Mouse (Mus musculus) liver, embryonic 15.5 days (tissue): ENCODE results near the gene Sapcd1. TPM values are rescaled to one million over a fixed set of nuclear protein-coding genes. Genes with fewer than 3 reads are reported as not detected.

Experiments
- ATAC-seq: fragments of 200-750 bp; cut with Nextera tagmentation; 2 replicates; pipeline ENCODE4 v1.8.0; 2017; ENCODE audit warnings: moderate number of reproducible peaks, mild to moderate bottlenecking, moderate library complexity; ENCODE audit not compliant: insufficient read depth
- H3K27ac ChIP-seq: fragments of 300-500 bp; sonication (generic); replicated peaks from 2 replicates; pipeline ENCODE4 v1.5.1; 2015; ENCODE audit warnings: mild to moderate bottlenecking, inconsistent platforms
- H3K27me3 ChIP-seq: fragments of 300-500 bp; sonication (generic); 2 replicates; pipeline ENCODE4 v1.6.1; 2015; ENCODE audit warnings: mild to moderate bottlenecking, inconsistent platforms
- H3K36me3 ChIP-seq: fragments of 300-500 bp; sonication (generic); replicated peaks from 2 replicates; pipeline ENCODE4 v1.6.1; 2015; ENCODE audit warnings: moderate library complexity, mild to moderate bottlenecking, inconsistent platforms
- H3K4me1 ChIP-seq: fragments of 300-500 bp; sonication (generic); replicated peaks from 2 replicates; pipeline ENCODE4 v1.6.1; 2015; ENCODE audit warnings: inconsistent platforms
- H3K4me2 ChIP-seq: fragments of 300-500 bp; sonication (generic); 2 replicates; pipeline ENCODE4 v1.6.1; 2015; ENCODE audit warnings: moderate library complexity, mild to moderate bottlenecking, inconsistent platforms
- H3K4me3 ChIP-seq: fragments of 300-500 bp; sonication (generic); replicated peaks from 2 replicates; pipeline ENCODE4 v1.5.1; 2015; ENCODE audit warnings: mild to moderate bottlenecking, inconsistent platforms
- H3K9ac ChIP-seq: fragments of 300-500 bp; sonication (generic); 2 replicates; pipeline ENCODE4 v1.6.1; 2015; ENCODE audit warnings: moderate library complexity, mild to moderate bottlenecking, inconsistent platforms
- H3K9me3 ChIP-seq: fragments of 300-500 bp; sonication (generic); replicated peaks from 2 replicates; pipeline ENCODE4 v1.6.1; 2016; ENCODE audit warnings: inconsistent platforms
- WGBS: fragments of 180-500 bp; shearing (Covaris S2); methylation state at CpG from one replicate; pipeline ENCODE4 v1.1.7; 2015; ENCODE audit warnings: mixed read lengths; ENCODE audit not compliant: insufficient replicate concordance; 5-methylcytosine and 5-hydroxymethylcytosine counted together
- polyA plus RNA-seq: library from polyadenylated mRNA; unstranded; fragments of >200 nt; fragmentation: Nextera tagmentation; extraction: Ambion mirVana; gene quantifications from 2 replicates; pipeline ENCODE4 v1.2.1, GENCODE M21; 2015

Sapcd1 gene
- polyA plus RNA-seq, 1 experiment from 2014 or later, result 2.3 TPM

- WGBS, result 28% methylated on average over 10 of the region's 10 CpGs
- Histone ChIP-seq H3K9me3 (no peaks in the 10 kb centered on the region), H3K27me3 (peaks cover 85% of the 10 kb centered on the region), H3K36me3 (no peaks in the 10 kb centered on the region), H3K4me2 (peak overlapping the region; percentile 71), H3K27ac (no peak overlapping the region), H3K9ac (no peak overlapping the region), H3K4me3 (peak overlapping the region; percentile 37), H3K4me1 (peaks cover 46% of the 10 kb centered on the region)
- ATAC-seq, result no peak
Measured at GRCm38 (mm10) chr17:35064378-35064877, 36.6 kb upstream of the Sapcd1 start.

DNA sequence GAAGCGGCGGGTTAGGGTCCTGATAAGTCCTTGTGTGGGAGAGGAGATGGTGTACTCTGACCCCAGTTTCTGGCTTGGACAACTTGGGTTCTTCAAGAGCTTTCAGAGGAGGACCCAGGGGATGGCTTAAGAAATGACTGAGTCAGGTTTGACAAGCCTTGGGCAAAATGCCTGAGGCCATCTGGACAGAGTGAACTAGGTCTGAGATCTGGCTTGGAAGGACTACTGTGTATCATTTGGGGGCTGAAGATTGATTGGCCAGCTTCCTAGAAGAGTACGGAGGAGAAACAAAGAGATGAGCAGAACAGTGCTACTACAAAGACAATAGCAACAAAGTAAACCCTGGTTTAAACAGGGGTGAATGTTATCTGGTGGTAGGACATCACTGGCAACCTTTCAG, 35.6 kb upstream of the Sapcd1 start:
- H3K27ac ChIP-seq, result no peak overlapping the region
- peaks cover 56% of the 10 kb centered on the region for H3K4me1 ChIP-seq

DNA sequence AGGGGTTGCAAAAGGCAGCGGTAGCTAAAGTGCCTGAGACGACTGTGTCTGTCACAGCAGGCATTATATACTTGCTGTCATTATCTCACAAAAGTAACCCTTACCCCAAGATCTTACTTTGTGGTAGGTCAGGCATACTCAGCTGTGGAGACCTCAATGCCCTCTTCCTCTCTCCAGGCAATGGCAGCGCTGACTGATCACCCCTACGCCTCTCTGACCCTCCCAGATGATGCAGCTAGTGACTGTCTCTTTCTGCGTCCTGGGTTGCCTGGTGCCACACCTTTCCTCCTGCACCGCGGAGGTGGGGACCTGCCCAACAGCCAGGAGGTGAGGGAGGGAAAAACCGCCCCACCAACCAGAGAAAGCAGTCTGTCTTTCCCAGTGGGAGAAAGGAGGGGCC, 33.5 kb upstream of the Sapcd1 start:
- ATAC-seq, result no peak
- peaks cover 65% of the 10 kb centered on the region for H3K4me1 ChIP-seq
- no peak overlapping the region for H3K4me3 ChIP-seq
- 77% methylated on average over 8 of the region's 8 CpGs for WGBS
- H3K9me3 ChIP-seq, result no peaks in the 10 kb centered on the region
- no peak overlapping the region for H3K9ac ChIP-seq
- H3K36me3 ChIP-seq, result peaks cover 21% of the 10 kb centered on the region
- peaks cover 53% of the 10 kb centered on the region for H3K27me3 ChIP-seq
- H3K27ac ChIP-seq, result no peak overlapping the region
- H3K4me2 ChIP-seq, result no peak overlapping the region

More for the DNA sequence above, 35.6 kb upstream of the Sapcd1 start:
- Histone ChIP-seq H3K36me3 (peaks cover 1% of the 10 kb centered on the region), H3K4me3 (no peak overlapping the region), H3K27me3 (peaks cover 75% of the 10 kb centered on the region), H3K9ac (no peak overlapping the region), H3K4me2 (no peak overlapping the region), H3K9me3 (no peaks in the 10 kb centered on the region)
- no peak for ATAC-seq
- WGBS, result 68% methylated on average over 3 of the region's 3 CpGs

DNA sequence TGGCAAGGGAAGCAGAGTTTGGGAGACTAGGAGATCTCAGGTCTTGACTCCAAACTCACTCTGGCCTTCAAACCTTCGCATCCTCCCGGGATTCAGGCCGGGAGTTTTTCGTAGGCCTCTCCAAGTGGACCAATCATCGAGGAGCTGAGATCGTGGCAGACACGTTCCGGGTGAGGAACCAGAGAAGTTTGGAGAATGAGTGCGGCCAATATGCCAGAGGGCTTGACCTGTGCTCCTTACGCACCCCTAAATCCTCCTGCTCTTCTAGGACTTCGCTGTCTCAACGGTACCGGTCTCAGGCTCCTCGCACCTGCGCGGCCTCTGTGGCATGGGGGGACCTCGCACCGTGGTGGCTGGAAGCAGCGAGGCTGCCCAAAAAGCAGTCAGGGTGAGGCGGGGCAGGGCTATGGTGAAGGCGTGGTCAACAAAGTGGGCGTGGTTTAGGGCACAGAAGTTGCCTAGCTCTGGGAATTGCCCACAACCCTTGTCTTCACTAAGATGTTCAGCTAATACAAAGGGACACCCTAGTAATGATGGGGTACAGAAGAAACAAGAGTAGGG, 33.0 kb upstream of the Sapcd1 start:
- no peak overlapping the region for H3K9ac ChIP-seq
- no peaks in the 10 kb centered on the region for H3K9me3 ChIP-seq
- 67% methylated on average over 22 of the region's 22 CpGs for WGBS
- ATAC-seq, result no peak
- H3K4me1 ChIP-seq, result peaks cover 66% of the 10 kb centered on the region
- H3K36me3 ChIP-seq, result peaks cover 26% of the 10 kb centered on the region
- peaks cover 49% of the 10 kb centered on the region for H3K27me3 ChIP-seq
- no peak overlapping the region for H3K4me3 ChIP-seq
- no peak overlapping the region for H3K27ac ChIP-seq
- no peak overlapping the region for H3K4me2 ChIP-seq

- no peak for ATAC-seq
- Histone ChIP-seq H3K9ac (no peak overlapping the region), H3K4me2 (peak overlapping the region; percentile 88), H3K4me1 (peaks cover 64% of the 10 kb centered on the region), H3K4me3 (peak overlapping the region; percentile 58), H3K27me3 (peaks cover 41% of the 10 kb centered on the region), H3K27ac (no peak overlapping the region), H3K9me3 (no peaks in the 10 kb centered on the region), H3K36me3 (peaks cover 33% of the 10 kb centered on the region)
- WGBS, result 43% methylated on average over 14 of the region's 14 CpGs
Measured at GRCm38 (mm10) chr17:35060071-35060470, 32.3 kb upstream of the Sapcd1 start.

- peak within 1 kb of the TSS; percentile 88 for H3K4me2 ChIP-seq
- no peaks in the 10 kb centered on the region for H3K9me3 ChIP-seq
- peaks cover 58% of the 10 kb centered on the region for H3K4me1 ChIP-seq
- peaks cover 33% of the 10 kb centered on the region for H3K27me3 ChIP-seq
- peak; percentile 69 for ATAC-seq
- peaks cover 42% of the 10 kb centered on the region for H3K36me3 ChIP-seq
- H3K27ac ChIP-seq, result peak within 1 kb of the TSS; percentile 43; the same call in 1 of the 2 replicates
- peak within 1 kb of the TSS; percentile 58 for H3K4me3 ChIP-seq
- peak within 1 kb of the TSS; percentile 26; the same call in 1 of the 2 replicates for H3K9ac ChIP-seq
- under 1% methylated on average over 57 of the region's 57 CpGs for WGBS
Measured at GRCm38 (mm10) chr17:35058911-35059892, 31.4 kb upstream of the Sapcd1 start, which contains the start of gene Ddah2. Ddah2 (plus strand) TSS chr17:35059035.

DNA sequence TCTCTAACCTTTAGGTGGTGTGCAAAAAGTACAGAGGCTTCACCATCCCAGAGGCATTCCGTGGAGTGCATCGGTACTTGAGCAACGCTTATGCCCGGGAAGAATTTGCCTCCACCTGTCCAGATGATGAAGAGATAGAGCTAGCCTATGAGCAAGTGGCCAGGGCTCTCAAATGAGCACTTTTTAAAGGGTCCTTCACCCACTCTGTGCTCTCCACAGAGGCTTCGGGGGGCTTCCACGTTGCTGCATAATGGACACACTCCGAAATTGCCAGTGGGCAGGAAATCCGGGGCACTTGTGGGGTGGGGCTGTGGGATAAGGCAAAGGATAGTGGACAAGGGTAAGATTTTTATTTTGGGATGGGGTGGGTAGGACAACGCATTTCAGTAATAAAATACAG, 30.5 kb upstream of the Sapcd1 start:
- no peak for ATAC-seq
- Histone ChIP-seq H3K36me3 (peaks cover 51% of the 10 kb centered on the region), H3K4me1 (peaks cover 59% of the 10 kb centered on the region), H3K27me3 (peaks cover 24% of the 10 kb centered on the region), H3K4me3 (no peak overlapping the region), H3K9me3 (no peaks in the 10 kb centered on the region), H3K4me2 (peak overlapping the region; percentile 88), H3K9ac (no peak overlapping the region), H3K27ac (no peak overlapping the region)
- 65% methylated on average over 9 of the region's 9 CpGs for WGBS

GRCm38 (mm10) chr17:35057090-35057489, 29.3 kb upstream of the Sapcd1 start:
- ATAC-seq, result no peak
- peaks cover 63% of the 10 kb centered on the region for H3K36me3 ChIP-seq
- peaks cover 71% of the 10 kb centered on the region for H3K4me1 ChIP-seq
- no peak overlapping the region for H3K4me2 ChIP-seq
- peaks cover 16% of the 10 kb centered on the region; the same call in 1 of the 2 replicates for H3K27me3 ChIP-seq
- H3K27ac ChIP-seq, result 0 out of 2 replicates have a peak overlapping the region, but pooled peaks have one; percentile 3
- WGBS, result 23% methylated on average over 3 of the region's 3 CpGs
- H3K9me3 ChIP-seq, result no peaks in the 10 kb centered on the region
- no peak overlapping the region for H3K4me3 ChIP-seq
- H3K9ac ChIP-seq, result no peak overlapping the region

DNA sequence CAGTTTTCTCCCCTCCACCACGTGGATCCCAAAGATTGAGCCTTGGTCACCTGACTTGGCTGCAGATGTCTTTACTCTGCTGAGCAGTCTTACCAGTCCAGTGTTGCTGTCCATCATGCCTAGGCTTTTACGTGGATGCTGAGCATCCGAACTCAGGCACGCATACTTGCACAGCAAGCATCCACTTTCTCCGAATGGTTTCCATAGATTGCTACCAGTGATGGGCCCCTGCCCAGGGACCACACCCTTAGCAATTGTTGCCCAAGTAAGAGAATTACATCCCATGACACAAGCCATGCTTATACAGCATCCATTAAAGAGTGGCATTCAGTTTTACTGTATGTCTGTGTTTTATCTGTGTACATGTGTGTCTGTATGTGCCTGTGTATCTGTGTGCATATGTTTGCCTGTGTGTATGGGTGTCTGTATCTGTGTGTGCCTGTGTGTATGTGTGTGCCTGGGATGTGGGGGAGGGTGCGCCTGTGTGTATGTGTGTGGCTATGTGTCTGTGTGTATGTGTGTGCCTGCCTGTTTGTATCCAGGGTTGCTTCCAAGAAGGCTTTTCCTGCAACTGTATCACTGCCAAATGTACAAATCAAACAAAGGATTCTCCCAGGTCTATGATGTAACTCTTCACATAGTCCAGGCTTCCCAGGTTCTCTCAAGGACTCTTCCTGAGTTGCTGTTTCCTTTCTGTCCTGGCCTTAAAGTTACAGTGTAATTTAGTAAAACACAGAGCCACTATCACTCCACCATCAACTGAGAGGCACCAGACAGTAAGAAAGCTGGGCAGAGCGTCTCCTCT, 28.1 kb upstream of the Sapcd1 start:
- H3K27me3 ChIP-seq, result peaks cover 8% of the 10 kb centered on the region; the same call in 1 of the 2 replicates
- no peak overlapping the region for H3K4me3 ChIP-seq
- H3K27ac ChIP-seq, result no peak overlapping the region
- no peaks in the 10 kb centered on the region for H3K9me3 ChIP-seq
- H3K4me2 ChIP-seq, result no peak overlapping the region
- no peak overlapping the region for H3K9ac ChIP-seq
- H3K36me3 ChIP-seq, result peaks cover 65% of the 10 kb centered on the region
- WGBS, result 77% methylated on average over 7 of the region's 7 CpGs
- no peak for ATAC-seq
- H3K4me1 ChIP-seq, result peaks cover 77% of the 10 kb centered on the region

GRCm38 (mm10) chr17:35052271-35052798, 24.5 kb upstream of the Sapcd1 start:
- H3K4me3 ChIP-seq, result peak overlapping the region; percentile 72
- no peak for ATAC-seq
- H3K27me3 ChIP-seq, result no peaks in the 10 kb centered on the region
- peak overlapping the region; percentile 87 for H3K9ac ChIP-seq
- H3K9me3 ChIP-seq, result no peaks in the 10 kb centered on the region
- H3K27ac ChIP-seq, result peak overlapping the region; percentile 91
- peaks cover 52% of the 10 kb centered on the region for H3K36me3 ChIP-seq
- H3K4me1 ChIP-seq, result peaks cover 76% of the 10 kb centered on the region
- 81% methylated on average over 12 of the region's 12 CpGs for WGBS
- peak overlapping the region; percentile 98 for H3K4me2 ChIP-seq
